Mouse (Mus musculus) midbrain, postnatal 0 days (tissue): ENCODE measurements around the gene Etfrf1. TPM values are rescaled to one million over a fixed set of nuclear protein-coding genes. Genes with fewer than 3 reads are reported as not detected.

Experiments used
- ATAC-seq: fragments of 200-750 bp; cut with Nextera tagmentation; 2 replicates; pipeline ENCODE4 v1.8.0; 2017; ENCODE audit warnings: moderate number of reproducible peaks, mild to moderate bottlenecking, moderate TSS enrichment, moderate library complexity; ENCODE audit not compliant: low FRiP score
- DNase-seq: peaks from one replicate; pipeline ENCODE4 v3.0.0-alpha.2; 2015; ENCODE audit warnings: low spot score
- H3K27ac ChIP-seq: fragments of 300-500 bp; sonication (generic); 2 replicates; pipeline ENCODE4 v1.5.1; 2014; ENCODE audit warnings: low read depth, mild to moderate bottlenecking, low read length, mixed read lengths
- H3K27me3 ChIP-seq: fragments of 300-500 bp; sonication (generic); 2 replicates; pipeline ENCODE4 v1.6.1; 2014; ENCODE audit warnings: low read length, control low read depth, mixed read lengths; ENCODE audit not compliant: insufficient read depth
- H3K36me3 ChIP-seq: fragments of 300-500 bp; sonication (generic); 2 replicates; pipeline ENCODE4 v1.6.1; 2014; ENCODE audit warnings: low read length, control low read depth, mixed read lengths; ENCODE audit not compliant: insufficient read depth
- H3K4me1 ChIP-seq: fragments of 300-500 bp; sonication (generic); 2 replicates; pipeline ENCODE4 v1.6.1; 2014; ENCODE audit warnings: mild to moderate bottlenecking, control low read depth, antibody characterized with exemption, low read length, mixed read lengths; ENCODE audit not compliant: insufficient read depth
- H3K4me2 ChIP-seq: fragments of 300-500 bp; sonication (generic); 2 replicates; pipeline ENCODE4 v1.6.1; 2014; ENCODE audit warnings: low read depth, mild to moderate bottlenecking, low read length, mixed read lengths; ENCODE audit not compliant: poor library complexity, severe bottlenecking
- H3K4me3 ChIP-seq: fragments of 300-500 bp; sonication (generic); 2 replicates; pipeline ENCODE4 v1.5.1; 2014; ENCODE audit warnings: low read depth, mild to moderate bottlenecking, low read length, moderate library complexity
- H3K9ac ChIP-seq: fragments of 300-500 bp; sonication (generic); replicated peaks from 2 replicates; pipeline ENCODE4 v1.6.1; 2014; ENCODE audit warnings: mild to moderate bottlenecking, low read length, moderate library complexity, mixed read lengths; ENCODE audit not compliant: poor library complexity, severe bottlenecking
- H3K9me3 ChIP-seq: fragments of 300-500 bp; sonication (generic); 2 replicates; pipeline ENCODE4 v1.6.1; 2016; ENCODE audit warnings: low read length, control low read depth
- CTCF ChIP-seq: IDR thresholded peaks from 2 replicates; pipeline ENCODE4 v1.5.1; 2016; ENCODE audit warnings: antibody characterized with exemption, mild to moderate bottlenecking
- WGBS: fragments of 180-500 bp; shearing (Covaris S2); extraction: QIAGEN DNeasy Blood & Tissue Kit; methylation state at CpG from one replicate; pipeline ENCODE4 v1.1.7; 2014; 5-methylcytosine and 5-hydroxymethylcytosine counted together
- polyA plus RNA-seq: library from polyadenylated mRNA; unstranded; fragments of >200 nt; fragmentation: Nextera tagmentation; extraction: Ambion mirVana; gene quantifications from 2 replicates; pipeline ENCODE4 v1.2.1, GENCODE M21; 2015
- total RNA-seq: library from RNA; depleted of rRNA; stranded (reverse); fragments of >200 nt; gene quantifications from 2 replicates; pipeline ENCODE4 v1.2.3, GENCODE M21; 2014; rRNA removed

The Etfrf1 gene
- total RNA-seq (11.9 and 12.2 TPM in 2 replicates), polyA plus RNA-seq (27.9 TPM in 2 replicates)

DNA sequence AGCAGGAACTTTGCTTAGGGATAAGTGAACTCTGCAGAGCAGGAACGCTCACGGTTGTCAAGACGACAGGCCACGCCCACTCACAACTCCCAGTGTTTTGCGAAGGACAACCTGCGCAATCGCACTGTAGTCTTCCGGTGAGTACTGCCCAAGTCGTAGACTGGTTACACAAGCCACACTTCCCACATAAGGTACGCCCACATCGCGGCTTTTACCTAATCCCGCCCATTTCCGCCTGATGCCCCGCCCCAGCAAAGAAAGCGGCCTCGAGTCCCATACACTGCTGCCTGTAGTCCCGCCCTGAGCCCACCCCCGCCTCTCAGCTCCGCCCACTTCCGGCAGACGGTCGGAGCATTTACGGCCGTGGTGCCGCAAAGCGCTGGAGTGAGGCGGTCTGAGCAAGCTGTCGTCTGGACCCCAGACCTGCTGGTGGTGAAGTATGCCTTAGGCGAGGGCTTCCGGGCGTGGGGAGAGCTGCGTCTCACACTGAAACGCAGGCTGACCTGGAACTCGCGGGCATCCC, at the start of gene Etfrf1, which contains the start of gene Casc1:
Gene Etfrf1, plus strand, starts transcription at position 319 of the 523 bp plus-strand sequence.
Gene Casc1, minus strand, starts transcription at position 190 of the 523 bp plus-strand sequence.
- H3K27ac ChIP-seq = peak within 1 kb of the TSS; percentile 98
- DNase-seq (peak; percentile 100), ATAC-seq (peak; percentile 100)
- TF ChIP-seq CTCF = no peak
- no peaks in the 10 kb centered on the region for H3K36me3 ChIP-seq
- WGBS = under 1% methylated on average over 36 of the region's 36 CpGs
- no peaks in the 10 kb centered on the region for H3K4me1 ChIP-seq
- peak within 1 kb of the TSS; percentile 93 for H3K9ac ChIP-seq
- no peaks in the 10 kb centered on the region for H3K27me3 ChIP-seq
- peak within 1 kb of the TSS; percentile 68 for H3K4me3 ChIP-seq
- H3K9me3 ChIP-seq = no peaks in the 10 kb centered on the region
- peak within 1 kb of the TSS; percentile 69 for H3K4me2 ChIP-seq

DNA sequence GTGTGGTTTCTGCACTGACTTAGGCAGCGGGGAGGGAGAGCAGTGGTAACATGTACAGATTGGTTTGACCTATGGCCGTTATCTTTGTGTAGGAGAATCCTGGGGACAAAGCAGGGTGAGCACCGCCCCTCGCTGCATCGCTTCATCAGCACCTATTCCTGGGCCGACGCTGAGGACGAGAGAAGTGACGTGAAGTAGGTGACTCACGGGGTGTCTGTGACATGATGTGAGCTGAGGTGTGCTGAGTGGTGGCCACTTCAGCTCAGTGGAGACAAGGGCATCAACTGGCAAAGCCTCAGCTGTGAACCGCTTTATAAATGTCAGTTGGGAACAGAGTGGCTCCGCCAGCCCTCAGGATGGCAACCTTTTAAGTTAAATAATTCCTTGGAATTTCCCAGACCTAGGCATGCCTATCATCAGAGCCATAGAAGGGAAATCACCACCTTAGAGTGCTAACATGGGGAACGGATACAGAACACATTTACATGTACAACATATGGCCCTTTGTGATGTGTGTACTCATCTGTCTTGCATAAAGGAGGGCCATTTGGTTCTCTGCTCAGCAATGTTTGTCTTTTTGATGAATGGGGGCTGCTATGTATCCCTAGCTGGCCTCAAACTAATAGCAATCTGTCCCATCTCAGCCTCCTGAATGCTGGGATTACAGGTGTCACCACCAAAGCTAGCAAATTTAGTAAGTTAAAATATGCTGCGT, 38.9 kb upstream of the Etfrf1 start:
- no peak overlapping the region for H3K4me3 ChIP-seq
- H3K9me3 ChIP-seq = no peaks in the 10 kb centered on the region
- TF ChIP-seq CTCF = no peak
- 0 out of 2 replicates have a peak, but pooled peaks cover 5% of the 10 kb centered on the region for H3K4me1 ChIP-seq
- H3K27ac ChIP-seq = no peak overlapping the region
- DNase-seq (no peak), ATAC-seq (no peak)
- H3K27me3 ChIP-seq = peaks cover 8% of the 10 kb centered on the region
- H3K4me2 ChIP-seq = no peak overlapping the region
- H3K9ac ChIP-seq = no peak overlapping the region
- H3K36me3 ChIP-seq = no peaks in the 10 kb centered on the region
- WGBS = 83% methylated on average over 14 of the region's 14 CpGs

DNA sequence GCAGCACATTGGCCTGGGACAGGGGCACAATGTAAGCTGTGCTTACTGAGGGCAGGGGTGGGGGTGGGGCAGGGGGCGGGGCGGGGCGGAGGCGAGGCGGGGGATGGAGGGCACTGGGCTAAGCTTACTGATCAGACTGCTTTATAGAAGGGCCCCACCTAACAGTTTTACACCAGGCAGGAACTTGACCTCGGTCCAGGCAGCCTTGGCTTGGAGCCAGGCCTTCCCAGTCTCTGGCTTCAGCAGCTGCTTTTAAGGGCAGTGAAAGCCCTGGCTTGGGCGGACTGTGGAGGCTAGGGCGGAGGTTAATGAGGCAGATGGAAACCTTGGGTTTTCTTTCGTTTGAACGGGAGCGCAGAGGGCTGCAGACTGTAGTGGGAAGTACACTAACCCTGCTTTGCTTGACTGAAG, 37.1 kb upstream of the Etfrf1 start:
- peaks cover 8% of the 10 kb centered on the region for H3K27me3 ChIP-seq

DNA sequence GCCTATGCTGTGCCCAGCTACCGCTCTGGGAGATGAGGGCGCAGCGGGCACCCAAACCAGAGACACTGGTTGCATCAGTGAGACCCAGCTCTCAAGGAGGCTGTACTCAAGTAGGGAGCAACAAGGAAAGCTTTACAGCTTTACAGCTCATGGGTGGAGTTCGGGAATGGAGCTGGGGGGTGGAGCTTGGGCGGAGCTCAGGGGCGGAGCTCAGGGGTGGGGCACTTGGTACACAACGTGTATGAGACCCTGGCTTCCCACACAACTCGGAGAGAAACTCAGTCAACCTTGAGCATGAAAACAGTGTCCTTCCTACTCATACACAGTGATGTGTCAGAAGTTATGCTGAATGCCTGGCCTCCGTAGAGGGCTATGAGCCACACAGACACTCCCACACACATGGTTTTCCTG, 35.4 kb upstream of the Etfrf1 start:
- Histone ChIP-seq H3K9me3 (no peaks in the 10 kb centered on the region), H3K4me2 (no peak overlapping the region), H3K27ac (no peak overlapping the region), H3K27me3 (peaks cover 8% of the 10 kb centered on the region), H3K9ac (no peak overlapping the region), H3K4me1 (0 out of 2 replicates have a peak, but pooled peaks cover 5% of the 10 kb centered on the region), H3K36me3 (no peaks in the 10 kb centered on the region), H3K4me3 (no peak overlapping the region)
- no peak for DNase-seq
- TF ChIP-seq CTCF = no peak
- 35% methylated on average over 9 of the region's 9 CpGs for WGBS
- no peak for ATAC-seq

More for the DNA sequence above, 37.1 kb upstream of the Etfrf1 start:
- TF ChIP-seq CTCF = no peak
- 4% methylated on average over 11 of the region's 11 CpGs for WGBS
- DNase-seq (peak; percentile 63), ATAC-seq (no peak)
- H3K9ac ChIP-seq = no peak overlapping the region
- no peaks in the 10 kb centered on the region for H3K36me3 ChIP-seq
- H3K4me1 ChIP-seq = 0 out of 2 replicates have a peak, but pooled peaks cover 5% of the 10 kb centered on the region
- no peaks in the 10 kb centered on the region for H3K9me3 ChIP-seq
- H3K4me2 ChIP-seq = no peak overlapping the region
- no peak overlapping the region for H3K4me3 ChIP-seq
- no peak overlapping the region for H3K27ac ChIP-seq

DNA sequence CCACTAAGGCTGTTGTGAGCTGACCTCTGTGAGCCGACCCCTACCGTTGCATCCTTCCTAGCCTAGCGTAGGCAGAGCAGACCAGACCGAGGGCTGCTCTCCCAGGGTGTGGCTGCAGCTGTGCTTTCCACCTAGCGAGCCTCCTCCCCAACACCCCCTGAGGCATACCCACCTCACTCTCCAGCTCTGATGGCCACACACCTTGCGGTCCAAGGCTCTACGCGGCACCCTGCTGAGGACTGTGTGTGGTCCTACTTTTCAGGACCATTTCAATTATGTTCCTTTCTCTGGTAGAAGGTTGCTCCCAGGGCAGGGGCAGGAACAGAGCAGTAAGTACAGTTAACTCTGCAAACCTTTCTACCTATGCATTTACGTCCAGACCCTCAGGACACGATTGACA, 34.5 kb upstream of the Etfrf1 start:
- Histone ChIP-seq H3K4me2 (no peak overlapping the region), H3K9ac (no peak overlapping the region), H3K27me3 (peaks cover 8% of the 10 kb centered on the region), H3K4me1 (0 out of 2 replicates have a peak, but pooled peaks cover 5% of the 10 kb centered on the region), H3K27ac (no peak overlapping the region), H3K36me3 (no peaks in the 10 kb centered on the region), H3K4me3 (no peak overlapping the region), H3K9me3 (no peaks in the 10 kb centered on the region)
- 50% methylated on average over 10 of the region's 10 CpGs for WGBS
- no peak for TF ChIP-seq CTCF
- DNase-seq (no peak), ATAC-seq (no peak)

DNA sequence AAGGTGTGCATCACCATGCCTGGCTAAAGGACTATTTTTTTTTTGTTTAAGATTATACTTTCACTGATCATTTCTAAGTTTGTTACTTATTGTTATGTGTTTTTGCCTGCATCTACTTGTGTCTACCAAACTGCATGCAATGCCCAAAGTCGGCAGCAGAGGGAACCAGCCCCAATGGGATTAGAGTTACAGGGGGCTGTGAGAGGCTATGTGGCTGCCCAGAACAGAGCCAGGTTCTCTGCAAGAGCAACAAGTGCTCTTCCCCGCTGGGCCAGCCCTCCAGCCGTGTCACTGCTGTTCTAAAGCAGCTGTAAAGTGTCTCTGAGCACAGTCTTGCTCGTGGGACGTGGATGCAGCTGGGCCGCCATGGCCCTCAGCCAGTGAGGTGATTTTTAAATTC, 31.3 kb upstream of the Etfrf1 start:
- Histone ChIP-seq H3K4me2 (no peak overlapping the region), H3K4me1 (no peaks in the 10 kb centered on the region), H3K9me3 (no peaks in the 10 kb centered on the region), H3K27ac (no peak overlapping the region), H3K36me3 (no peaks in the 10 kb centered on the region), H3K4me3 (no peak overlapping the region), H3K27me3 (peaks cover 8% of the 10 kb centered on the region), H3K9ac (no peak overlapping the region)
- ATAC-seq (no peak), DNase-seq (peak; percentile 51)
- TF ChIP-seq CTCF = peak; percentile 74
- WGBS = 23% methylated on average over 6 of the region's 6 CpGs
